Mouse (Mus musculus): Measurements from ENCODE around the gene Klf3. TPM values are rescaled to one million over a fixed set of nuclear protein-coding genes. Genes with fewer than 3 reads are reported as not detected.

Klf3 gene
- polyA plus RNA-seq, 1 experiment: not detected

- 92% methylated on average over 1 of the region's 1 CpGs for WGBS
- no peak overlapping the region for H3K27ac ChIP-seq (ENCODE audit: insufficient read depth, low read depth, low read length)
- H3K4me3 ChIP-seq (ENCODE audit: insufficient read depth, low read depth, low read length): no peak overlapping the region
- TF ChIP-seq POLR2A (IDR thresholded peaks at IDR 0.05; ENCODE audit: insufficient read depth, low read depth, low read length) (no peak), CTCF (IDR thresholded peaks at IDR 0.05; ENCODE audit: insufficient read depth, low read depth, low read length) (no peak)
- no peaks in the 10 kb centered on the region for H3K4me1 ChIP-seq (ENCODE audit: control insufficient read depth, insufficient read depth, low read length)
Observed at GRCm38 (mm10) chr5:64788175-64788574, 15.0 kb upstream of the Klf3 start.

- TF ChIP-seq POLR2A (IDR thresholded peaks at IDR 0.05; ENCODE audit: insufficient read depth, low read depth, low read length) (no peak), CTCF (IDR thresholded peaks at IDR 0.05; ENCODE audit: insufficient read depth, low read depth, low read length) (no peak)
- Histone ChIP-seq H3K4me1 (ENCODE audit: control insufficient read depth, insufficient read depth, low read length) (peaks cover 5% of the 10 kb centered on the region; the same call in 1 of the 2 replicates), H3K27ac (ENCODE audit: insufficient read depth, low read depth, low read length) (no peak overlapping the region), H3K4me3 (ENCODE audit: insufficient read depth, low read depth, low read length) (no peak overlapping the region)
- WGBS: 91% methylated on average over 4 of the region's 4 CpGs
Observed at GRCm38 (mm10) chr5:64798209-64798608, 5.0 kb upstream of the Klf3 start.

GRCm38 (mm10) chr5:64801545-64801944 is 1.6 kb upstream of the Klf3 start:
- peaks cover 8% of the 10 kb centered on the region; the same call in 1 of the 2 replicates for H3K4me1 ChIP-seq (ENCODE audit: control insufficient read depth, insufficient read depth, low read length)
- H3K27ac ChIP-seq (ENCODE audit: insufficient read depth, low read depth, low read length): no peak overlapping the region
- WGBS: 96% methylated on average over 2 of the region's 2 CpGs
- TF ChIP-seq CTCF (IDR thresholded peaks at IDR 0.05; ENCODE audit: insufficient read depth, low read depth, low read length) (no peak), POLR2A (IDR thresholded peaks at IDR 0.05; ENCODE audit: insufficient read depth, low read depth, low read length) (no peak)
- H3K4me3 ChIP-seq (ENCODE audit: insufficient read depth, low read depth, low read length): no peak overlapping the region

GRCm38 (mm10) chr5:64802143-64802542 is 1.0 kb upstream of the Klf3 start:
- WGBS: 28% methylated on average over 8 of the region's 8 CpGs
- TF ChIP-seq CTCF (IDR thresholded peaks at IDR 0.05; ENCODE audit: insufficient read depth, low read depth, low read length) (no peak), POLR2A (IDR thresholded peaks at IDR 0.05; ENCODE audit: insufficient read depth, low read depth, low read length) (no peak)
- H3K4me3 ChIP-seq (ENCODE audit: insufficient read depth, low read depth, low read length): peak overlapping the region; percentile 97
- H3K27ac ChIP-seq (ENCODE audit: insufficient read depth, low read depth, low read length): peak overlapping the region; percentile 26; the same call in 1 of the 2 replicates
- peaks cover 8% of the 10 kb centered on the region; the same call in 1 of the 2 replicates for H3K4me1 ChIP-seq (ENCODE audit: control insufficient read depth, insufficient read depth, low read length)

DNA sequence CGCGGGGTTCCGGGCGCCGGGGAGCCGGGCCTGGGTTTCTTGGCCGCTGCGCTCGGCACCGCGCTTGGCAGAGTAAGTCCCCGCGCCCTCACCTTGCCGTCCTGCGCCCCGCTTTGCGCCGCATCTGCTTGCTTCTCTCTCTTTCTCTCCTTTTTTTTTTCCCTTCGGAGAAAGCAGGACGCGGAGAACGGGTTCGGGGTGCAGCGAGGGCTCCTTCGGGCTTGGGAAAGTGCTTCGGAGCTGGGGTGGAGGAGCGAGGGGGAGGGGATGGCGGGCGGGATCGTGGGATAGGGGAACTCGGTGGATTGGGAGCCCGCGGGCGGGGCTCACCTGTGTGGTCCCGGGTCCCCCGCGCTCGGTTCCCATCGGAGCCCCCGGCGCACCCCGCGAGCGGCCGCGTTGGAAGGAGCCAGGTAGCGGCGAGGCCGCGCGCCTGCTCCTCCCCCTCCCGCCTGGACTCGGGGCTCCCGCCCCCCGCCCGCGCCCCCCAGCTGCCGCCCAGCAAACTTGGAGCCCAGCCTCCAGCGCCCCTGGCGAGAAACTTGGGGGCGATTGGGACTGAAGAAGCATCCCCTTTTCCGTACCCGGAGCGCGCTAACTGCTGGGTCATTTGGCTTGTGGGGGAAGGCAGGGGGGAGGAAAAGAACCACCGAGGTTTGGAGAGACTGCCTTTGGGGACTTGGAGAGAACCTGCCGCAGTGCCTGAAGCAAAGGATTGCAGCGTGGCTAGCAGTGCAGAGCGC is 703 bp downstream of the Klf3 start:
- WGBS: under 1% methylated on average over 58 of the region's 69 CpGs
- TF ChIP-seq POLR2A (IDR thresholded peaks at IDR 0.05; ENCODE audit: insufficient read depth, low read depth, low read length) (no peak; the same call in 1 of the 2 replicates), CTCF (IDR thresholded peaks at IDR 0.05; ENCODE audit: insufficient read depth, low read depth, low read length) (no peak)
- Histone ChIP-seq H3K4me1 (ENCODE audit: control insufficient read depth, insufficient read depth, low read length) (peaks cover 11% of the 10 kb centered on the region), H3K27ac (ENCODE audit: insufficient read depth, low read depth, low read length) (peak overlapping the region; percentile 90), H3K4me3 (ENCODE audit: insufficient read depth, low read depth, low read length) (peak overlapping the region; percentile 97)

GRCm38 (mm10) chr5:64805131-64805872 is 2.1 kb downstream of the Klf3 start:
- TF ChIP-seq POLR2A (IDR thresholded peaks at IDR 0.05; ENCODE audit: insufficient read depth, low read depth, low read length) (no peak), CTCF (IDR thresholded peaks at IDR 0.05; ENCODE audit: insufficient read depth, low read depth, low read length) (no peak)
- Histone ChIP-seq H3K27ac (ENCODE audit: insufficient read depth, low read depth, low read length) (peak overlapping the region; percentile 69), H3K4me3 (ENCODE audit: insufficient read depth, low read depth, low read length) (no peak overlapping the region), H3K4me1 (ENCODE audit: control insufficient read depth, insufficient read depth, low read length) (peaks cover 19% of the 10 kb centered on the region)
- WGBS: 22% methylated on average over 7 of the region's 7 CpGs

GRCm38 (mm10) chr5:64805873-64806505 is 2.8 kb downstream of the Klf3 start:
- 40% methylated on average over 7 of the region's 7 CpGs for WGBS
- peak overlapping the region; percentile 69 for H3K27ac ChIP-seq (ENCODE audit: insufficient read depth, low read depth, low read length)
- H3K4me1 ChIP-seq (ENCODE audit: control insufficient read depth, insufficient read depth, low read length): peaks cover 23% of the 10 kb centered on the region
- TF ChIP-seq POLR2A (IDR thresholded peaks at IDR 0.05; ENCODE audit: insufficient read depth, low read depth, low read length): no peak
- no peak for TF ChIP-seq CTCF (IDR thresholded peaks at IDR 0.05; ENCODE audit: insufficient read depth, low read depth, low read length)
- H3K4me3 ChIP-seq (ENCODE audit: insufficient read depth, low read depth, low read length): no peak overlapping the region

GRCm38 (mm10) chr5:64806600-64806999 is 3.4 kb downstream of the Klf3 start:
- 78% methylated on average over 2 of the region's 2 CpGs for WGBS
- Histone ChIP-seq H3K4me1 (ENCODE audit: control insufficient read depth, insufficient read depth, low read length) (peaks cover 28% of the 10 kb centered on the region), H3K27ac (ENCODE audit: insufficient read depth, low read depth, low read length) (peak overlapping the region; percentile 69; the same call in 1 of the 2 replicates), H3K4me3 (ENCODE audit: insufficient read depth, low read depth, low read length) (no peak overlapping the region)
- TF ChIP-seq POLR2A (IDR thresholded peaks at IDR 0.05; ENCODE audit: insufficient read depth, low read depth, low read length) (no peak), CTCF (IDR thresholded peaks at IDR 0.05; ENCODE audit: insufficient read depth, low read depth, low read length) (no peak)
